Mouse (Mus musculus) liver, postnatal 0 days (tissue): ENCODE measurements around the gene Sem1. TPM values are rescaled to one million over a fixed set of nuclear protein-coding genes. Genes with fewer than 3 reads are reported as not detected.

ENCODE experiments used
- ATAC-seq: fragments of 200-750 bp; cut with Nextera tagmentation; 2 replicates; pipeline ENCODE4 v1.8.0; 2017; ENCODE audit warnings: mild to moderate bottlenecking, moderate library complexity
- DNase-seq: peaks from one replicate; pipeline ENCODE4 v3.0.0-alpha.2; 2016
- H3K27ac ChIP-seq: fragments of 300-500 bp; sonication (generic); 2 replicates; pipeline ENCODE4 v1.5.1; 2014; ENCODE audit warnings: antibody characterized with exemption, moderate library complexity, mild to moderate bottlenecking, low read depth
- H3K27me3 ChIP-seq: fragments of 300-500 bp; sonication (generic); 2 replicates; pipeline ENCODE4 v1.6.1; 2014; ENCODE audit warnings: low read length, control low read depth, mixed read lengths; ENCODE audit not compliant: insufficient read depth
- H3K36me3 ChIP-seq: fragments of 300-500 bp; sonication (generic); replicated peaks from 2 replicates; pipeline ENCODE4 v1.6.1; 2014; ENCODE audit warnings: mild to moderate bottlenecking, control low read depth, low read length, moderate library complexity, mixed read lengths; ENCODE audit not compliant: insufficient read depth
- H3K4me1 ChIP-seq: fragments of 300-500 bp; sonication (generic); 2 replicates; pipeline ENCODE4 v1.6.1; 2014; ENCODE audit warnings: antibody characterized with exemption, mild to moderate bottlenecking, control low read depth; ENCODE audit not compliant: insufficient read depth
- H3K4me2 ChIP-seq: fragments of 300-500 bp; sonication (generic); 2 replicates; pipeline ENCODE4 v1.6.1; 2014; ENCODE audit warnings: low read depth, mild to moderate bottlenecking, low read length, moderate library complexity, mixed read lengths
- H3K4me3 ChIP-seq: fragments of 300-500 bp; sonication (generic); 2 replicates; pipeline ENCODE4 v1.5.1; 2014; ENCODE audit warnings: low read depth, low read length
- H3K9ac ChIP-seq: fragments of 300-500 bp; sonication (generic); replicated peaks from 2 replicates; pipeline ENCODE4 v1.6.1; 2014; ENCODE audit warnings: mild to moderate bottlenecking, moderate library complexity
- H3K9me3 ChIP-seq: fragments of 300-500 bp; sonication (generic); 2 replicates; pipeline ENCODE4 v1.6.1; 2016; ENCODE audit warnings: mild to moderate bottlenecking, control low read depth, low read length, mixed read lengths
- CTCF ChIP-seq: sonication (generic); IDR thresholded peaks from 2 replicates; pipeline ENCODE4 v1.5.1; 2016; ENCODE audit warnings: antibody characterized with exemption, low read depth
- EP300 ChIP-seq: IDR thresholded peaks from 2 replicates; pipeline ENCODE4 v1.6.1; 2016; ENCODE audit warnings: antibody characterized with exemption, low read depth, mild to moderate bottlenecking
- WGBS: fragments of 180-500 bp; shearing (Covaris S2); extraction: QIAGEN DNeasy Blood & Tissue Kit; methylation state at CpG from one replicate; pipeline ENCODE4 v1.1.7; 2014; ENCODE audit not compliant: insufficient replicate concordance; 5-methylcytosine and 5-hydroxymethylcytosine counted together
- polyA plus RNA-seq: library from polyadenylated mRNA; unstranded; fragments of >200 nt; fragmentation: Nextera tagmentation; extraction: Ambion mirVana; gene quantifications from 2 replicates; pipeline ENCODE4 v1.2.1, GENCODE M21; 2015

Gene Sem1
- 138 and 139 TPM in 2 replicates for polyA plus RNA-seq

- Histone ChIP-seq H3K27me3 (no peaks in the 10 kb centered on the region), H3K36me3 (peaks cover 3% of the 10 kb centered on the region; the same call in 1 of the 2 replicates), H3K27ac (peak within 1 kb of the TSS; percentile 97), H3K4me1 (peaks cover 11% of the 10 kb centered on the region), H3K4me2 (peak within 1 kb of the TSS; percentile 75), H3K4me3 (peak within 1 kb of the TSS; percentile 97), H3K9me3 (no peaks in the 10 kb centered on the region), H3K9ac (peak within 1 kb of the TSS; percentile 99)
- TF ChIP-seq EP300: no peak
- TF ChIP-seq CTCF: no peak
- peak; percentile 92 for DNase-seq
- ATAC-seq: peak; percentile 97
- WGBS: 1% methylated on average over 59 of the region's 59 CpGs
Measured at GRCm38 (mm10) chr6:6578304-6579149, at the start of gene Sem1. Sem1 (minus strand) TSS chr6:6578663.

- H3K4me1 ChIP-seq: no peaks in the 10 kb centered on the region
- TF ChIP-seq CTCF (no peak), EP300 (no peak)
- H3K4me3 ChIP-seq: no peak overlapping the region
- no peak for ATAC-seq
- no peaks in the 10 kb centered on the region for H3K36me3 ChIP-seq
- no peaks in the 10 kb centered on the region for H3K9me3 ChIP-seq
- no peaks in the 10 kb centered on the region for H3K27me3 ChIP-seq
- H3K4me2 ChIP-seq: 0 out of 2 replicates have a peak overlapping the region, but pooled peaks have one; percentile 15
- DNase-seq: peak; percentile 24
- no peak overlapping the region for H3K27ac ChIP-seq
- no peak overlapping the region for H3K9ac ChIP-seq
- 60% methylated on average over 16 of the region's 16 CpGs for WGBS
Measured at GRCm38 (mm10) chr6:6622846-6623749, 44.6 kb upstream of the Sem1 start.

GRCm38 (mm10) chr6:6603561-6604544 is 25.4 kb upstream of the Sem1 start:
- H3K27ac ChIP-seq: no peak overlapping the region
- H3K36me3 ChIP-seq: no peaks in the 10 kb centered on the region
- DNase-seq: no peak

GRCm38 (mm10) chr6:6586313-6586712 is 7.8 kb upstream of the Sem1 start:
- 68% methylated on average over 2 of the region's 2 CpGs for WGBS
- no peaks in the 10 kb centered on the region for H3K27me3 ChIP-seq
- DNase-seq: no peak
- no peaks in the 10 kb centered on the region for H3K36me3 ChIP-seq
- no peak overlapping the region for H3K9ac ChIP-seq
- no peaks in the 10 kb centered on the region for H3K9me3 ChIP-seq
- no peak overlapping the region for H3K4me3 ChIP-seq
- no peaks in the 10 kb centered on the region for H3K4me1 ChIP-seq
- no peak overlapping the region for H3K4me2 ChIP-seq
- ATAC-seq: no peak
- no peak overlapping the region for H3K27ac ChIP-seq
- no peak for TF ChIP-seq EP300
- no peak for TF ChIP-seq CTCF

More at GRCm38 (mm10) chr6:6603561-6604544, 25.4 kb upstream of the Sem1 start:
- Histone ChIP-seq H3K9me3 (no peaks in the 10 kb centered on the region), H3K4me1 (no peaks in the 10 kb centered on the region), H3K27me3 (no peaks in the 10 kb centered on the region), H3K4me3 (no peak overlapping the region), H3K9ac (no peak overlapping the region), H3K4me2 (no peak overlapping the region)
- TF ChIP-seq EP300 (no peak), CTCF (no peak)
- no peak for ATAC-seq
- 61% methylated on average over 8 of the region's 8 CpGs for WGBS

- ATAC-seq (no peak), DNase-seq (no peak)
- H3K27ac ChIP-seq: no peak overlapping the region
- no peak overlapping the region for H3K4me3 ChIP-seq
- H3K4me1 ChIP-seq: peaks cover 1% of the 10 kb centered on the region
- WGBS: 43% methylated on average over 2 of the region's 2 CpGs
- H3K27me3 ChIP-seq: no peaks in the 10 kb centered on the region
- no peak for TF ChIP-seq EP300
- no peak for TF ChIP-seq CTCF
- no peak overlapping the region for H3K9ac ChIP-seq
- no peaks in the 10 kb centered on the region for H3K9me3 ChIP-seq
- no peaks in the 10 kb centered on the region for H3K36me3 ChIP-seq
- H3K4me2 ChIP-seq: no peak overlapping the region
Measured at GRCm38 (mm10) chr6:6581849-6582248, 3.4 kb upstream of the Sem1 start.
